Mouse (Mus musculus): Measurements from ENCODE around the gene Pkmyt1. TPM values are rescaled to one million over a fixed set of nuclear protein-coding genes. Genes with fewer than 3 reads are reported as not detected.

Pkmyt1 gene
- 1 to 10 TPM; 1.2 to 1.6 TPM for total RNA-seq (2021)

GRCm38 (mm10) chr17:23725999-23726757 lies at the start of gene Pkmyt1:
Gene Pkmyt1, plus strand, starts transcription at chr17:23726336.
- intact Hi-C loops (cut with DNase I), result loop anchor here (1.0 kb wide), 1 partner anchor 14 kb away; the partner anchor contains the start of gene Paqr4
- peak; percentile 96 to 97 for DNase-seq

- DNase-seq, result peak; percentile 60 to 72
- intact Hi-C loops (cut with DNase I), result loop anchor here (1.0 kb wide), 1 partner anchor 24 kb away; no protein-coding TSS in a partner anchor
Measured at GRCm38 (mm10) chr17:23676473-23677031, 49.6 kb upstream of the Pkmyt1 start.

GRCm38 (mm10) chr17:23677236-23677679 lies 48.9 kb upstream of the Pkmyt1 start, which contains the start of gene Tnfrsf12a:
Gene Tnfrsf12a, minus strand, starts transcription at chr17:23677468.
- intact Hi-C loops (cut with DNase I), result loop anchor here (1.0 kb wide), 1 partner anchor 23 kb away; no protein-coding TSS in a partner anchor
- peak; percentile 86 to 89 for DNase-seq

- intact Hi-C loops (cut with DNase I), result no loop called here
- no peak for DNase-seq
Measured at GRCm38 (mm10) chr17:23679127-23679835, 46.9 kb upstream of the Pkmyt1 start, which contains the start of gene Cldn6. Gene Cldn6, plus strand, starts transcription at chr17:23679249.

- intact Hi-C loops (cut with DNase I), result loop anchor here (1.0 kb wide), 1 partner anchor 17 kb away; no protein-coding TSS in a partner anchor
Measured at GRCm38 (mm10) chr17:23680336-23680735, 45.8 kb upstream of the Pkmyt1 start.

GRCm38 (mm10) chr17:23681086-23681485 lies 45.0 kb upstream of the Pkmyt1 start:
- intact Hi-C loops (cut with DNase I), result no loop called here

More at GRCm38 (mm10) chr17:23680336-23680735, 45.8 kb upstream of the Pkmyt1 start:
- no peak for DNase-seq

GRCm38 (mm10) chr17:23682092-23682491 lies 44.0 kb upstream of the Pkmyt1 start:
- DNase-seq, result no peak
- intact Hi-C loops (cut with DNase I), result no loop called here

More at GRCm38 (mm10) chr17:23681086-23681485, 45.0 kb upstream of the Pkmyt1 start:
- DNase-seq, result no peak

- intact Hi-C loops (cut with DNase I), result no loop called here
- DNase-seq, result no peak
Measured at GRCm38 (mm10) chr17:23682530-23682929, 43.6 kb upstream of the Pkmyt1 start.

- intact Hi-C loops (cut with DNase I), result no loop called here
- no peak for DNase-seq
Measured at GRCm38 (mm10) chr17:23683226-23683625, 42.9 kb upstream of the Pkmyt1 start.

GRCm38 (mm10) chr17:23683856-23684672 lies 42.1 kb upstream of the Pkmyt1 start, which contains the start of gene Cldn9:
Gene Cldn9, minus strand, starts transcription at chr17:23684026.
- intact Hi-C loops (cut with DNase I), result no loop called here

GRCm38 (mm10) chr17:23694491-23694890 lies 31.6 kb upstream of the Pkmyt1 start:
- intact Hi-C loops (cut with DNase I), result no loop called here
- DNase-seq, result no peak

More at GRCm38 (mm10) chr17:23683856-23684672, 42.1 kb upstream of the Pkmyt1 start, which contains the start of gene Cldn9:
- DNase-seq, result no peak

GRCm38 (mm10) chr17:23695801-23696200 lies 30.3 kb upstream of the Pkmyt1 start:
- intact Hi-C loops (cut with DNase I), result no loop called here
- DNase-seq, result no peak

GRCm38 (mm10) chr17:23699131-23700077 lies 26.7 kb upstream of the Pkmyt1 start:
- peak; percentile 61 to 62 for DNase-seq
- intact Hi-C loops (cut with DNase I), result loop anchor here (1.0 kb wide), 1 partner anchor 22 kb away; the partner anchor contains the start of gene Tnfrsf12a

- intact Hi-C loops (cut with DNase I), result loop anchor here (1.0 kb wide), 1 partner anchor 23 kb away; the partner anchor contains the start of gene Tnfrsf12a
- peak; percentile 83 to 84 for DNase-seq
Measured at GRCm38 (mm10) chr17:23700079-23700478, 26.1 kb upstream of the Pkmyt1 start.

- DNase-seq, result no peak
- intact Hi-C loops (cut with DNase I), result no loop called here
Measured at GRCm38 (mm10) chr17:23703301-23703700, 22.8 kb upstream of the Pkmyt1 start.

- no peak for DNase-seq
- intact Hi-C loops (cut with DNase I), result no loop called here
Measured at GRCm38 (mm10) chr17:23704741-23705140, 21.4 kb upstream of the Pkmyt1 start.

- no peak for DNase-seq
- intact Hi-C loops (cut with DNase I), result loop anchor here (2.0 kb wide), 2 partner anchors 45 to 135 kb away; partner anchors contain the start of gene Bicdl2
Measured at GRCm38 (mm10) chr17:23705525-23706104, 20.5 kb upstream of the Pkmyt1 start.

GRCm38 (mm10) chr17:23706212-23706611 lies 19.9 kb upstream of the Pkmyt1 start:
- intact Hi-C loops (cut with DNase I), result loop anchor here (2.0 kb wide), 2 partner anchors 45 to 135 kb away; partner anchors contain the start of gene Bicdl2
- DNase-seq, result peak; percentile 63 to 79
